Mouse (Mus musculus) liver, postnatal 0 days (tissue): ENCODE measurements around the gene Nav1. TPM values are rescaled to one million over a fixed set of nuclear protein-coding genes. Genes with fewer than 3 reads are reported as not detected.

Experiments
- ATAC-seq: fragments of 200-750 bp; cut with Nextera tagmentation; 2 replicates; pipeline ENCODE4 v1.8.0; 2017; ENCODE audit warnings: mild to moderate bottlenecking, moderate library complexity
- DNase-seq: peaks from one replicate; pipeline ENCODE4 v3.0.0-alpha.2; 2016
- H3K27ac ChIP-seq: fragments of 300-500 bp; sonication (generic); 2 replicates; pipeline ENCODE4 v1.5.1; 2014; ENCODE audit warnings: antibody characterized with exemption, moderate library complexity, mild to moderate bottlenecking, low read depth
- H3K27me3 ChIP-seq: fragments of 300-500 bp; sonication (generic); 2 replicates; pipeline ENCODE4 v1.6.1; 2014; ENCODE audit warnings: low read length, control low read depth, mixed read lengths; ENCODE audit not compliant: insufficient read depth
- H3K36me3 ChIP-seq: fragments of 300-500 bp; sonication (generic); replicated peaks from 2 replicates; pipeline ENCODE4 v1.6.1; 2014; ENCODE audit warnings: mild to moderate bottlenecking, control low read depth, low read length, moderate library complexity, mixed read lengths; ENCODE audit not compliant: insufficient read depth
- H3K4me1 ChIP-seq: fragments of 300-500 bp; sonication (generic); 2 replicates; pipeline ENCODE4 v1.6.1; 2014; ENCODE audit warnings: antibody characterized with exemption, mild to moderate bottlenecking, control low read depth; ENCODE audit not compliant: insufficient read depth
- H3K4me2 ChIP-seq: fragments of 300-500 bp; sonication (generic); 2 replicates; pipeline ENCODE4 v1.6.1; 2014; ENCODE audit warnings: low read depth, mild to moderate bottlenecking, low read length, moderate library complexity, mixed read lengths
- H3K4me3 ChIP-seq: fragments of 300-500 bp; sonication (generic); 2 replicates; pipeline ENCODE4 v1.5.1; 2014; ENCODE audit warnings: low read depth, low read length
- H3K9ac ChIP-seq: fragments of 300-500 bp; sonication (generic); replicated peaks from 2 replicates; pipeline ENCODE4 v1.6.1; 2014; ENCODE audit warnings: mild to moderate bottlenecking, moderate library complexity
- H3K9me3 ChIP-seq: fragments of 300-500 bp; sonication (generic); 2 replicates; pipeline ENCODE4 v1.6.1; 2016; ENCODE audit warnings: mild to moderate bottlenecking, control low read depth, low read length, mixed read lengths
- CTCF ChIP-seq: sonication (generic); IDR thresholded peaks from 2 replicates; pipeline ENCODE4 v1.5.1; 2016; ENCODE audit warnings: antibody characterized with exemption, low read depth
- EP300 ChIP-seq: IDR thresholded peaks from 2 replicates; pipeline ENCODE4 v1.6.1; 2016; ENCODE audit warnings: antibody characterized with exemption, low read depth, mild to moderate bottlenecking
- WGBS: fragments of 180-500 bp; shearing (Covaris S2); extraction: QIAGEN DNeasy Blood & Tissue Kit; methylation state at CpG from one replicate; pipeline ENCODE4 v1.1.7; 2014; ENCODE audit not compliant: insufficient replicate concordance; 5-methylcytosine and 5-hydroxymethylcytosine counted together
- polyA plus RNA-seq: library from polyadenylated mRNA; unstranded; fragments of >200 nt; fragmentation: Nextera tagmentation; extraction: Ambion mirVana; gene quantifications from 2 replicates; pipeline ENCODE4 v1.2.1, GENCODE M21; 2015

Gene Nav1
- polyA plus RNA-seq, 1 experiment from 2014 or later: 0.94 TPM

DNA sequence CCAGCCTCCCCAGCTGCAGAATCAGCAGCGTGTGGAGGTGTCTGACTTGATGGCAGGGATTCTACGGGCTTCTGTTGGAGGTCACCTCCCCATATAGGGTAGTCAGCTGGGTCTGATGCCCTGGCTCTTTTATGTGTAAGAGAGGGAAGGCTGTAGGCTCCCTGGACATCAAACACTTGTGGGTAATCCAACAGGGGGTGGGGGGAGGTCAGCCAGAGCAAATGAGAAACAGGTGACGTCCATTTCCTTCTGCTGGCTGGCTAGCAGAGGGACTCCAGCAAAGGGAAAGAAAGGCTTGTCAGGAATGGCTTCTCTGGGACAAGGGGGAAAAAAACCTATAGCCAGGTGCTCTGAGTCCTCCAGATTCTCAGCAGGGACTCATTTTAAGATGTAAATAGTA, 28.0 kb downstream of the Nav1 start:
- 60% methylated on average over 3 of the region's 3 CpGs for WGBS
- H3K4me1 ChIP-seq: no peaks in the 10 kb centered on the region

DNA sequence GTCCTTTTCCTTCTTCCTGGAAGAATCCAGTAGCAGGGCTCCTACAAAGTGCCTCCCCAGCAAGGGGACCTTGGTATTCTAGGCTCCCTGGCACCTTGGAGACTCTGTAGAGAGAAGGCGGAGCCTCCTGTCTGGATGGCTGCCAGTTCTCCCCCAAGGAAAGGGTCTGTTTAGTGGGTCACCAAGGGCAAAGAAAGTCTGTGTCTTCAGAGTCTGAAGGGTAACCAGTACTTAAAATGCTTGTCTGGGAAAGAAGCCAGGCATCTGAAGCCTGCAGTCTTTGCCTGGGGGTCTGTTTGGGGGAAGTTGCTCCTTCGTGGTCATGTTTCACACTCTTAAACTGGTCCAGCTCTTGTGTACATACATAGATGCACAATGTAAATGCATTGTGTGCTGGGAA, 29.3 kb downstream of the Nav1 start:
- Histone ChIP-seq H3K4me1 (no peaks in the 10 kb centered on the region), H3K4me3 (no peak overlapping the region), H3K36me3 (no peaks in the 10 kb centered on the region), H3K9me3 (no peaks in the 10 kb centered on the region), H3K4me2 (no peak overlapping the region), H3K27me3 (no peaks in the 10 kb centered on the region), H3K27ac (no peak overlapping the region), H3K9ac (no peak overlapping the region)
- DNase-seq: no peak
- ATAC-seq: no peak
- 74% methylated on average over 2 of the region's 2 CpGs for WGBS
- no peak for TF ChIP-seq CTCF
- TF ChIP-seq EP300: no peak

More for the DNA sequence above, 28.0 kb downstream of the Nav1 start:
- Histone ChIP-seq H3K9ac (no peak overlapping the region), H3K27ac (no peak overlapping the region), H3K9me3 (no peaks in the 10 kb centered on the region), H3K36me3 (no peaks in the 10 kb centered on the region), H3K4me3 (no peak overlapping the region), H3K4me2 (no peak overlapping the region), H3K27me3 (peaks cover 5% of the 10 kb centered on the region)
- DNase-seq: no peak
- ATAC-seq: no peak
- TF ChIP-seq EP300: no peak
- no peak for TF ChIP-seq CTCF

GRCm38 (mm10) chr1:135575393-135575792, 31.7 kb downstream of the Nav1 start:
- Histone ChIP-seq H3K4me2 (no peak overlapping the region), H3K9ac (no peak overlapping the region), H3K27ac (no peak overlapping the region), H3K36me3 (no peaks in the 10 kb centered on the region), H3K4me1 (no peaks in the 10 kb centered on the region), H3K4me3 (no peak overlapping the region), H3K9me3 (no peaks in the 10 kb centered on the region), H3K27me3 (no peaks in the 10 kb centered on the region)
- 69% methylated on average over 1 of the region's 1 CpGs for WGBS
- DNase-seq (no peak), ATAC-seq (no peak)
- TF ChIP-seq EP300 (no peak), CTCF (no peak)

DNA sequence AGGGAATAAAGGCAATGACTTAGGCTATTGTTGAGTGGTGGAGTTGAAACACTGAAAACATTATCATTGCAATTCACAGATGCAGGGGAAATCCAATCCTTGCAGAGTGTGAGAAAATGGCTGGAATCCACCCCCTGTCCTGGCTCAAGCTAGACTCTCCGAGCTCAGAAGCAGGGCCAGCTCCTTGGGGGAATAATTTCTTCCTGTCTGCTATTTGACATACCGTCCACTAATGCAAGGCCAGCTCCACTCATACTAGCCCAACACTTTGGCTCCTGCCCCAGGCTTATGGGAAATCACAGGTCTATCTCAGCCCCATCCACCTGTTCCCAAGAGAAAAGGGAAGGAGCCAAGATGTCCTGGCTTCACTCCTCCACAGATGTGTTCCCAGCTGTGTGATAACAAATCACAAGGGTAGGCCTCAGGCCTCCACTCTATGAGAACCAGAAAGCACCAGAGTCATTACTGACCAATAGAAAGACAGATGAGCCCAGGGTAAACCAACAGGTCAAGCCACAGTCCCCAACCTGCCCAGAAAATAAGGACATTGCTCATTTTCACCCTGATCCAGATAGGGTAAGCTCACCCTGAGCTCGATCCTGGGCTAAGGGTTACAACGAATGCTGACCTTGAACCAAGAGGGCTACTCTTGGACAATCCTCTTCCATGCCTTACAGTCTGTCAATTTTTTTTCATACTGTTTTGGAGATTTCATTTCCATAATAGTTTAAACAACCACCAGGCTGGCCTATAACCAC, 32.5 kb downstream of the Nav1 start:
- Histone ChIP-seq H3K9me3 (no peaks in the 10 kb centered on the region), H3K4me2 (no peak overlapping the region), H3K36me3 (no peaks in the 10 kb centered on the region), H3K4me1 (no peaks in the 10 kb centered on the region), H3K27me3 (no peaks in the 10 kb centered on the region), H3K4me3 (no peak overlapping the region), H3K27ac (no peak overlapping the region), H3K9ac (no peak overlapping the region)
- TF ChIP-seq EP300 (no peak), CTCF (no peak)
- no peak for ATAC-seq
- 78% methylated on average over 4 of the region's 4 CpGs for WGBS
- DNase-seq: no peak

- H3K9ac ChIP-seq: no peak overlapping the region
- 64% methylated on average over 4 of the region's 4 CpGs for whole genome bisulfite sequencing
- TF ChIP-seq CTCF (no peak), EP300 (no peak)
Observed at GRCm38 (mm10) chr1:135572139-135572892, 34.8 kb downstream of the Nav1 start.

DNA sequence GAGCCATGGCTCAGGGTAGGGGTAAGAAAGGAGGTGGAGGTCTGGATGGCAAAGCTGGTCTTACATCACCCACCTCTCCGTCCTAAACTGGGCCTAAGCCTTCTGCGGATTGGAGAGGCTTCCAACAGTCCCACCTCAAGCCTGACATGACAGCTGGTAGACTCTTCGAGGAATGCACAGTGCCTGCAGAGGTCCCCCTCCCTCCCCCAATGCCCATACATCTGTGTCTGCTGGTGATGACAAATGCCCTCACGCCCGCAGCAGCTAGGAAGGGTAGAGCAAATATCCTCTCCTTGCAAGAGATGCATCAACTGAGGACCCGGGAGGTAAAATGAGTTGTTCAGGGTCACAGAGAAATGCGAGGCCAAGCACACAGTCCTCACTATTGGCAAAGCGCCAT, 39.0 kb downstream of the Nav1 start:
- H3K9ac ChIP-seq: no peak overlapping the region
- H3K4me1 ChIP-seq: no peaks in the 10 kb centered on the region
- H3K4me2 ChIP-seq: no peak overlapping the region
- H3K27ac ChIP-seq: no peak overlapping the region
- 80% methylated on average over 8 of the region's 8 CpGs for WGBS
- no peak for TF ChIP-seq CTCF
- no peak for TF ChIP-seq EP300
- no peak for DNase-seq
- H3K4me3 ChIP-seq: no peak overlapping the region
- no peaks in the 10 kb centered on the region for H3K27me3 ChIP-seq
- no peaks in the 10 kb centered on the region for H3K36me3 ChIP-seq
- no peak for ATAC-seq
- no peaks in the 10 kb centered on the region for H3K9me3 ChIP-seq

More at GRCm38 (mm10) chr1:135572139-135572892, 34.8 kb downstream of the Nav1 start:
- Histone ChIP-seq H3K27ac (no peak overlapping the region), H3K36me3 (no peaks in the 10 kb centered on the region), H3K4me3 (no peak overlapping the region), H3K27me3 (no peaks in the 10 kb centered on the region), H3K4me2 (no peak overlapping the region), H3K9me3 (no peaks in the 10 kb centered on the region), H3K4me1 (no peaks in the 10 kb centered on the region)
- DNase-seq: no peak
- ATAC-seq: no peak
